Mouse (Mus musculus): ENCODE measurements around the gene Plcd1. TPM values are rescaled to one million over a fixed set of nuclear protein-coding genes. Genes with fewer than 3 reads are reported as not detected.

The Plcd1 gene
- polyA plus RNA-seq, 1 experiment: 2.6 TPM

DNA sequence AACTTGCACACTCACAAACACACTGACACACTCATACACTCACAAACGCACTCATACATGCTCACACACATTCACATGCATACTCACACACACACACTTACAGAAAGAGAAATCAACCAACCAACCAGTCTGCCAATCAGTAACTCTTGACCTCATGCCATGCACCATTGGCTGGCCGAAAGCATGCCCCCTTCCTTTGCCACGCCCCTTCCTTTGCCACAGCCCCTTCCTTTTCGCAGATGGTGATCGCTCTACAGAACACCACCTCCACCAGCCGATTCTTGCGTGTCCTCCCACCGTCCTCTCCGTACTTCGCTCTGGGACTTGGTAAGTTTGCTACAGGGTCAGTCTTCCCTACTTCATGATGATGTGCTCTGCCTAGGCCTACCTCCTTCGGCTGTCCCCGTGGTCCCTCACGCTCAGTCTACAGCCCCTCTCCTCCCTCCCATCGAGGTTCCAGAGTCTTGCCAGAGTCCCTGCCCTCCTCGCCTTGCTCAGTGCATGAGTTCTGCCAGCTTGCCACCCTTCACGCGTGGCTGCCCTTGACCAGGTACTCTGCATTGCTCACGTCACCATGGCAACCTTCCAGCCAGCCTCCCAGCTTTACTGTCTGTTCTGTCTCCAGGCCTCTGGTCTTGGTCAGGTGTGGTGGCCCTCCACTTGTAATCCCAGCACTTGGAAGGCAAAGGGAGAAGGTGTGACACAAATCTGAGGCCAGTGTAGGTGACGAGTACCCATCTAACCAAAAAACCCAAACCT is 26.3 kb upstream of the Plcd1 start:
- WGBS: 82% methylated on average over 19 of the region's 19 CpGs
- H3K4me3 ChIP-seq (replicated peaks; ENCODE audit: control insufficient read depth, low read depth, low read length): no peak overlapping the region
- peaks cover 2% of the 10 kb centered on the region; the same call in 1 of the 2 replicates for H3K4me1 ChIP-seq (ENCODE audit: control insufficient read depth, insufficient read depth, low read length)
- TF ChIP-seq POLR2A (IDR thresholded peaks at IDR 0.05; ENCODE audit: borderline replicate concordance, control insufficient read depth, low read depth, low read length) (no peak), CTCF (IDR thresholded peaks at IDR 0.05; ENCODE audit: control insufficient read depth, insufficient read depth, low read length) (no peak)
- no peak overlapping the region for H3K27ac ChIP-seq (ENCODE audit: control insufficient read depth, insufficient read depth, low read depth, low read length, poor library complexity)

DNA sequence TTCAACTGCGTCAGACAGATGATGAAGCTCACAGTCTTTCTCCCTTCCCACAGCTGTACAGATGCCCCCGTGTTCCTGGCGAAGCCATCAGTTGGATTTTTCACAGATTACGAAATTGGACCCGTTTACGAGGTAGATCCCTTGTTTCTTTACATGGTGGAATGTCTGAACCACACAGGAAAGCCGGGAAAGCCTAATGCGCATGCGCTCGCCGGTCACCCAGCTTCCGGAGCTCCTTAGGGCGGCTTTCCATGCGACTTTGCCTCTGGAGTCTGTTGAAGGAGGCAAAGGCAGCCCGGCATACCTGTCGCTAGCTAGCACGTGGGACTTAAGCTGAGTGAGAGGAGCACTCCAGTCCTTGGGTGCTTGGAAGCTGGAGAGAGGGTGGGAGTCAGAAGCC is 21.6 kb upstream of the Plcd1 start:
- no peak for TF ChIP-seq POLR2A (IDR thresholded peaks at IDR 0.05; ENCODE audit: borderline replicate concordance, control insufficient read depth, low read depth, low read length)
- no peak for TF ChIP-seq CTCF (IDR thresholded peaks at IDR 0.05; ENCODE audit: control insufficient read depth, insufficient read depth, low read length)
- WGBS: 81% methylated on average over 17 of the region's 17 CpGs
- Histone ChIP-seq H3K27ac (ENCODE audit: control insufficient read depth, insufficient read depth, low read depth, low read length, poor library complexity) (no peak overlapping the region), H3K4me1 (ENCODE audit: control insufficient read depth, insufficient read depth, low read length) (no peaks in the 10 kb centered on the region; the same call in 1 of the 2 replicates), H3K4me3 (replicated peaks; ENCODE audit: control insufficient read depth, low read depth, low read length) (no peak overlapping the region)

DNA sequence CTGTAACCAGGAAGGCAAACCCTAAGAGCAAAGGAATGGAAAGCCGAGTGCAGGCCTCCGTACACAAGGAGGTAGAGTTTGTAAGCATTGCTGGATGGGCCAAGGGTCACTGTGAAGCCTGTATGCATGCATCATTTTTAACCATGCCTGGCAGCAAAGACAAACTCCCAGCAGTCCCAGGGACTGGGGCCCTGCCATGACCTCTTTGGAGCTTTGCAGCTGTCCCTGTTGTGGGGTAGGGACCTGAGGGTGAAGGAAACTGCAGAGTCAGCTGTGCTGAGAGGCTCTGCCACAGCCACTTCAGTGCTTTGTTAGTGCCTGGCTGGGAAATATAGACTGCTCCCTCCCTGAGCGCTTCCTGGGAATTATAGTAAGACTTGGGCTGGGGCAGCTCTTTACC is 17.3 kb upstream of the Plcd1 start:
- Histone ChIP-seq H3K27ac (ENCODE audit: control insufficient read depth, insufficient read depth, low read depth, low read length, poor library complexity) (no peak overlapping the region), H3K4me1 (ENCODE audit: control insufficient read depth, insufficient read depth, low read length) (no peaks in the 10 kb centered on the region), H3K4me3 (replicated peaks; ENCODE audit: control insufficient read depth, low read depth, low read length) (no peak overlapping the region)
- 70% methylated on average over 3 of the region's 3 CpGs for WGBS
- TF ChIP-seq POLR2A (IDR thresholded peaks at IDR 0.05; ENCODE audit: borderline replicate concordance, control insufficient read depth, low read depth, low read length): no peak
- no peak for TF ChIP-seq CTCF (IDR thresholded peaks at IDR 0.05; ENCODE audit: control insufficient read depth, insufficient read depth, low read length)

DNA sequence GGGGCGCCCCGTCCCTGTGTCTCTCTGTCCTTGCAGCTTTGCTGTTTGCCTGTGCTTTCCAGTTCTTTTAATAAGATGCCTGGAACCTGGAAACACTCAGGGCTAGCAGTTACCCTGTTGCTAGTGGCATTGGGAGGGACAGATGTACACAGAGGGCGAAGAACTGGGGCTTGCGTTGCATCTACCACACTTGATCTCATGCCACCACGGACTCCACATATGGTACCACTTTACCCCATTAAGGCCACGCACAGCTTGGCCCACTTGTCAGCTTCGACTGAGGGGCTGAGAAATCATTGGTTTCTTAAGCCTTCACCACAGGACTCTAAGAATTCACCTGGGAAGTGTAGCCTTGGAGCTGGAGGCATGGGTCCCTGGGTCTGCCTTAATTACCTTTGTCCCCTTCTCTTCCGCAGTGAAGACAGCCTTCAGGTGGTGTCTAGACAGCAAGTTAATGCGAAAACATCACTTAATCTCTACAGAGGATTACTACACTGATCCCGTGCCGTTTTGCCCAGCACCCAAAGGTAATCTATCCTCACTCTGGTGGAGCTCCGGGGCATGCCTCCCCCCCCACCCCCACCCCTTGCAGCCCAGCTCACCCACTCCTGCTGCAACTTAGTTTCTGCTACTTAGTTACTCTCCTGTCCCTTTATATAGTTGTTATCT is 16.5 kb upstream of the Plcd1 start:
- no peak overlapping the region for H3K27ac ChIP-seq (ENCODE audit: control insufficient read depth, insufficient read depth, low read depth, low read length, poor library complexity)
- TF ChIP-seq CTCF (IDR thresholded peaks at IDR 0.05; ENCODE audit: control insufficient read depth, insufficient read depth, low read length) (no peak), POLR2A (IDR thresholded peaks at IDR 0.05; ENCODE audit: borderline replicate concordance, control insufficient read depth, low read depth, low read length) (no peak)
- WGBS: 68% methylated on average over 12 of the region's 12 CpGs
- H3K4me1 ChIP-seq (ENCODE audit: control insufficient read depth, insufficient read depth, low read length): no peaks in the 10 kb centered on the region
- no peak overlapping the region for H3K4me3 ChIP-seq (replicated peaks; ENCODE audit: control insufficient read depth, low read depth, low read length)

DNA sequence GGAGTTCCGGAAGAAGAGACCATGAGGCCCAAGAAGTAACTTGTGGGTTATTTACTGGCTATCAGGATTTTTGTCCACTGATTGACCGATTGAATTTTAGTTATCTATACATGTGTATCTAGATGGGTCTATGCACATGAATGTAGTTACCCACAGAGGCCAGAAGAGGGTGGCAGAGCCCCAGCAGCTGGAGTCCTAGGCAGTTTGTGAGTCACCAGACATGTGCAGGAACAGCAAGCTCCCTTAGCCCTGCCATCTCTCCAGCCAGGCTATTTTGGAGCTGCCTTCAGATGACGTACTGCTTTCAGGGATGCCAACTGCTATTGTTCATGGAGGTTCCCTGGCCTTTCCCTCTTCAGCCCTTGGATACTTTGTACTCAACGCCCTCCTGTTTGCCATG is 14.3 kb upstream of the Plcd1 start:
- no peak overlapping the region for H3K27ac ChIP-seq (ENCODE audit: control insufficient read depth, insufficient read depth, low read depth, low read length, poor library complexity)
- WGBS: 83% methylated on average over 4 of the region's 4 CpGs
- no peaks in the 10 kb centered on the region for H3K4me1 ChIP-seq (ENCODE audit: control insufficient read depth, insufficient read depth, low read length)
- no peak for TF ChIP-seq POLR2A (IDR thresholded peaks at IDR 0.05; ENCODE audit: borderline replicate concordance, control insufficient read depth, low read depth, low read length)
- peak; percentile 48 for TF ChIP-seq CTCF (IDR thresholded peaks at IDR 0.05; ENCODE audit: control insufficient read depth, insufficient read depth, low read length)
- no peak overlapping the region for H3K4me3 ChIP-seq (replicated peaks; ENCODE audit: control insufficient read depth, low read depth, low read length)

DNA sequence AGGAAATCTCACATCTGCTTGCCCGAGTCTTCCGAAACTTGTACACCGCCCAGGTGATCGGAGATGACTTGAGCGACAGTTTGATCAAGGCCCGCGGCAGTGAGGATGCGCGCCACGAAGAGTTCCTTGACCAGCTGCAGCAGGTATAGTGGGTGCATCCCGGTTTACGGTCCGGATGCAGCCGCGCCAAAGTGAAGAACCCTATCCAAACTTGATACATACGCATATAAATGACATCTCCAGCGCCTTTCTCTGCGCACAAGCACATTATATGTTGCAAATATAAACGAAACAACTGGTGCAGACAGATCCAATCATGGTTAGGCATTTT is 9.4 kb upstream of the Plcd1 start:
- no peak for TF ChIP-seq CTCF (IDR thresholded peaks at IDR 0.05; ENCODE audit: control insufficient read depth, insufficient read depth, low read length)
- TF ChIP-seq POLR2A (IDR thresholded peaks at IDR 0.05; ENCODE audit: borderline replicate concordance, control insufficient read depth, low read depth, low read length): no peak
- H3K4me1 ChIP-seq (ENCODE audit: control insufficient read depth, insufficient read depth, low read length): no peaks in the 10 kb centered on the region
- WGBS: 3% methylated on average over 19 of the region's 19 CpGs
- H3K4me3 ChIP-seq (replicated peaks; ENCODE audit: control insufficient read depth, low read depth, low read length): peak overlapping the region; percentile 67
- no peak overlapping the region for H3K27ac ChIP-seq (ENCODE audit: control insufficient read depth, insufficient read depth, low read depth, low read length, poor library complexity)

DNA sequence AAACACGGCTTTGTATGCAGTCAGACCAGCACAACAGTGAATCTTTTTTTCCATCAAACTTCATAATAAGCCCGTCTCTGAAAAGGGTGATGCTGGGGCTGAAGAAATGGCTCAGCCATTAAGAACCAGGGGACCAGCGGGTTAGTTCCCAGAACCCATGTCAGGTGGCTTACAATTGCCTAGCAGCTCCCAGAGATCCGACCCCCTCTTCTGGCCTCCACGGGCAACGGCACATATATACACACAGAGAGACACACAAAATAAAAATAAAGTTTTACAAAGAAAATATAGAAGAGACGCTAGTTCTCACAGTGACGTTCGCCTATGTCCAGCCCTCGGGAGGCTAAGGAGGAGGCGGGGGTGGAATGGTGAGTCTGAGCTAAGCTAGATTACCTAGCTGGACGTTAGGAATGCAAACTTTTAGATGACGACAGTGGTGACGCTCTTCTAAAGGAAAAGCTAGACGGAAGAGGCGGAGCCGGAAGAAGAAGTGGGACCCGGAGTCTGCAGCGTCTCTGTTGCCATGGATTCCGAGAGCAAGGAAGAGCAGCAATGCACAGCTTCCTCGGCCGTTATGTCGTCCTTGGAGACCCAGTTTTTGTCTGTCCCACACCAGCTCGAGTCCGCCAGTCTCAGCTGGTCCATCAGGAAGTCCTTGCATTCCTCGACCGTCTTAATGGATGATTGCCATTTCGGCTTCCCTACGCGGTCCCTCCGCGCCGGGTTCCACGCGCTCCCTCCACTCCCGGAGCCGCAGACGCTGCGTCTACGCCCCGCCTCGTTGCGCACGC is 8.9 kb upstream of the Plcd1 start, which contains the start of gene Dlec1:
Dlec1 (plus strand) TSS at position 487 of the 791 bp plus-strand sequence.
- Histone ChIP-seq H3K4me1 (ENCODE audit: control insufficient read depth, insufficient read depth, low read length) (no peaks in the 10 kb centered on the region), H3K4me3 (replicated peaks; ENCODE audit: control insufficient read depth, low read depth, low read length) (peak within 1 kb of the TSS; percentile 67), H3K27ac (ENCODE audit: control insufficient read depth, insufficient read depth, low read depth, low read length, poor library complexity) (no peak within 1 kb of the TSS)
- TF ChIP-seq CTCF (IDR thresholded peaks at IDR 0.05; ENCODE audit: control insufficient read depth, insufficient read depth, low read length) (no peak), POLR2A (IDR thresholded peaks at IDR 0.05; ENCODE audit: borderline replicate concordance, control insufficient read depth, low read depth, low read length) (0 out of 2 replicates have a peak, but pooled peaks have one; percentile 16)
- WGBS: 4% methylated on average over 44 of the region's 44 CpGs
